Mouse (Mus musculus): ENCODE data around the gene Casr.

The Casr gene

GRCm38 (mm10) chr16:36561386-36562338 lies at the start of gene Casr:
Gene Casr, minus strand, starts transcription at chr16:36562141.
- peak; percentile 23 for DNase-seq (ENCODE audit: low spot score)

GRCm38 (mm10) chr16:36602632-36603031 lies 40.7 kb upstream of the Casr start:
- DNase-seq (ENCODE audit: low spot score), result no peak

GRCm38 (mm10) chr16:36598265-36598664 lies 36.3 kb upstream of the Casr start:
- DNase-seq (ENCODE audit: low spot score), result no peak

GRCm38 (mm10) chr16:36596671-36597410 lies 34.9 kb upstream of the Casr start:
- DNase-seq (ENCODE audit: low spot score), result no peak

GRCm38 (mm10) chr16:36589898-36590297 lies 28.0 kb upstream of the Casr start:
- DNase-seq (ENCODE audit: low spot score), result no peak

- no peak for DNase-seq (ENCODE audit: low spot score)
Observed at GRCm38 (mm10) chr16:36587971-36588370, 26.0 kb upstream of the Casr start.

- no peak for DNase-seq (ENCODE audit: low spot score)
Observed at GRCm38 (mm10) chr16:36582073-36582472, 20.1 kb upstream of the Casr start.

- DNase-seq (ENCODE audit: low spot score), result no peak
Observed at GRCm38 (mm10) chr16:36571942-36572341, 10.0 kb upstream of the Casr start.

- DNase-seq (ENCODE audit: low spot score), result no peak
Observed at GRCm38 (mm10) chr16:36559573-36559972, 2.4 kb downstream of the Casr start.

GRCm38 (mm10) chr16:36555672-36556165 lies 6.2 kb downstream of the Casr start:
- no peak for DNase-seq (ENCODE audit: low spot score)

- no peak for DNase-seq (ENCODE audit: low spot score)
Observed at GRCm38 (mm10) chr16:36553624-36554023, 8.3 kb downstream of the Casr start.

- no peak for DNase-seq (ENCODE audit: low spot score)
Observed at GRCm38 (mm10) chr16:36545333-36545732, 16.6 kb downstream of the Casr start.

GRCm38 (mm10) chr16:36543091-36543490 lies 18.9 kb downstream of the Casr start:
- no peak for DNase-seq (ENCODE audit: low spot score)

- no peak for DNase-seq (ENCODE audit: low spot score)
Observed at GRCm38 (mm10) chr16:36540834-36541233, 21.1 kb downstream of the Casr start.

GRCm38 (mm10) chr16:36532981-36533687 lies 28.8 kb downstream of the Casr start:
- no peak for DNase-seq (ENCODE audit: low spot score)

- no peak for DNase-seq (ENCODE audit: low spot score)
Observed at GRCm38 (mm10) chr16:36532046-36532445, 29.9 kb downstream of the Casr start.

- no peak for DNase-seq (ENCODE audit: low spot score)
Observed at GRCm38 (mm10) chr16:36531630-36532029, 30.3 kb downstream of the Casr start.

GRCm38 (mm10) chr16:36530566-36531552 lies 31.1 kb downstream of the Casr start:
- no peak for DNase-seq (ENCODE audit: low spot score)

- DNase-seq (ENCODE audit: low spot score), result no peak
Observed at GRCm38 (mm10) chr16:36528822-36529221, 33.1 kb downstream of the Casr start.

GRCm38 (mm10) chr16:36526596-36527282 lies 35.2 kb downstream of the Casr start:
- no peak for DNase-seq (ENCODE audit: low spot score)
